Mouse (Mus musculus) adrenal gland, postnatal 14 days (tissue): ENCODE data around the gene Olfml3. TPM values are rescaled to one million over a fixed set of nuclear protein-coding genes. Genes with fewer than 3 reads are reported as not detected.

ENCODE experiments used
- DNase-seq: peaks from one replicate; pipeline ENCODE4 v3.0.0; 2021; ENCODE audit warnings: mixed read lengths
- total RNA-seq: library from RNA; stranded (reverse); gene quantifications from 2 replicates; pipeline ENCODE4 v1.2.3, GENCODE M21; 2021

The Olfml3 gene
- total RNA-seq, 1 experiment from 2014 or later, result 12.7 TPM

DNA sequence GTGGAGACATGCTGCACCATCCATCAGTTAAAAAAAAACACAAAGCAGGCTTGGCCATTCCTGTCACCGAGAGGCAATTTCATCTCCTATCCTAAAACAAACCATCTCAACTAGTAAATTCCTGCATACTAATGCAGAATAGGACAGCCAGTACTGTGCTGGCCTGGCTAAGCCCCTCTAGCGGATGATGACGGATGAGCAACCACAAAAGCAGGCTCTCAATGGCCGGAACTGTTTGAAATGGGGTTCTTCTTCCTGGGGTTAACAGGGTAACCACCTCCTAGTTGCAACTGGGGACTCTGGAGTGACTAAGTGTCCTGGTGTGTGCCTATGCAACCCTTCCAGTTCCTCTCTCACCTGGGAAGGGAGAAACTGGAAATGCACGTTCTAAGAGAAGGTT is 2.5 kb upstream of the Olfml3 start:
- DNase-seq, result no peak

DNA sequence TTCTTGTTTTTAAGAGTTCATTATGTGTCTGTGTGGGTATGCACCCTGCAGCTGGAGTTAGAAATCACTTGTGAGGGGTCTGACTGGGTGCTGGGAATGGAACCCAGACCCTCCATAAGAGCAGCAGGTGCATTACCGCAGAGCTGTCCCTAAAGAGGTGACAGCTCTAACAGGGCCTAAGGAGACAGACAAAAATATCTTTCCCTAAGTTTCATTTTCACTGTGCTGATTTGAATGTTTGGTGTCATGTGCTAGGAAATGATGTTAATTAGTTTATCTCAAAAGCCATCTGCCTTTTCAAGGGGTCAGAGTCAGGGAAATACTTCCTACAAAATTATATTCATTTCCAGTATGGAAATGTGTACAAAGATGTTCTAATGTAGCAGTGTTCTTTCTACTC is 1.5 kb upstream of the Olfml3 start, which contains the start of gene Gm10964:
Gm10964 (plus strand) TSS at position 38 of the 400 bp plus-strand sequence.
- DNase-seq, result no peak

DNA sequence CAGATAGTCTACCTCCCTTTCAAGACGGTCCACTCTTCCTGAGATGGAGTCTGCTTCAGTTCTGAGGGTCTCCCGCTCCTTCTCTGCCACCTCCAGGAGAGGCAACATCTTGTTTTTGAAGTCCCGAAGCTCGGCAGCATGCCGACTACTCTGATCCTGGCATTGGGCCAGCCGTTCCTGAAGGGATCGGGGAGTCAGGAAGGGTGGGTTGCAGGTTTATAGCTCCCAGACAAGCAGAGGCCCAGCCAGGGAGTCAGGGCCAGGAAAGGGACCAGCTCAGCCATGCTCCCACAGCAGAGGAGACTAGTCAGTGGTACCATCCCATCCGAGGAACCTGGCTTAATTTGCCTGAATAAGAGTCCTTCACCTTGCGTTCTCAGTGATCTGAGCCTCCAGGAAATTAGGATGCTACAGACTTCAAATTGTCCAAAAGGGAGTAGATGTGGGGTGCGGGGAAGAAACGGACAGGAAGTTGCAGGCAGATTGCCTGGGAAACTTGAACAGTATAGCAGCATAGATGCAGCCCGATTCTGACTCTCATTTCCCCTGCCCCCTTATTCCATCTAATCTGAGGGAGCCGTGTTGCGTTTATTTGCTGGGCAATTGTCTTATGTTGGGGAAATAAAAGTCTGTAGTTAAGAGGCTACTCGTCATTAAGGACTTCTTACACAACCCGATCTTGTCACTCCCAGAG is 593 bp downstream of the Olfml3 start:
- peak; percentile 56 for DNase-seq

DNA sequence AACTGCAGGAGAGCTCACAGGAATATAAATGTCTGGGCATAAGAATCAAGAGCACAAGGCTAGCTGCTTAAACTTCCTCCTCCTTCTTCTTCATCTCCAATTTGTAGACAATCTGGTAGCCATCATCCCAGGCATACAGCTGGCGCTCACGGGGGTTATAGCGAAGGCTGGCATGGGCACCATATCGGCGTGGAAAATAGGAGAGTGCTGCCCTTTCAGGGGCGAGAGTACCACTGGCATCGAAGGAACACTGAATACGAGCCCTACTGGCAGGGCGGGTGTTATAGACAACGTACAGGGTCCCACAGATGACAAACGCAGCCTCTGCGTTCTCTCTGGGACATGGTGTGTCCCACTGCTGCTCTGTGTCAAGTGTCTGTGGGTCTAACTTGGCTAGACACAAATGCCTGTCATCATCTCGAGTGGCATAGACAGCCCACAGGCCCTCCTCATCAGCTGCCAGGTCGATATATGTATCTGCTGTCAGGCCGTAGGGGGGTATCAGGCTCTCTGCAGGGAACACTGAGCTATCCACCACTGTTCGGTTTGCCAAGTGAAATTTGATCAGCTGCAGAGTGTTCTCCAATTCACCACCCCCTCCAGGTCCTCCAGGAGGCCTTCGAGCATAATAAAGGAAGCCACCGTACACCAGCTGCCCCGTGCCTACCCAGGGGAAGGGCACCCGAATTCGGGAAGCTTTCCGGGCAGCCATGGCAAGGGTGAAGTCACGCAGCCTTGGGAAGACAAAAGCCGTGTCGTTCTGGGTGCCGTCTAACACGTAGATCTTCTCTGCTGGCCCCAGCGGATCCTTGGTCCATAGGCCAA is 1.8 kb downstream of the Olfml3 start:
- no peak for DNase-seq

DNA sequence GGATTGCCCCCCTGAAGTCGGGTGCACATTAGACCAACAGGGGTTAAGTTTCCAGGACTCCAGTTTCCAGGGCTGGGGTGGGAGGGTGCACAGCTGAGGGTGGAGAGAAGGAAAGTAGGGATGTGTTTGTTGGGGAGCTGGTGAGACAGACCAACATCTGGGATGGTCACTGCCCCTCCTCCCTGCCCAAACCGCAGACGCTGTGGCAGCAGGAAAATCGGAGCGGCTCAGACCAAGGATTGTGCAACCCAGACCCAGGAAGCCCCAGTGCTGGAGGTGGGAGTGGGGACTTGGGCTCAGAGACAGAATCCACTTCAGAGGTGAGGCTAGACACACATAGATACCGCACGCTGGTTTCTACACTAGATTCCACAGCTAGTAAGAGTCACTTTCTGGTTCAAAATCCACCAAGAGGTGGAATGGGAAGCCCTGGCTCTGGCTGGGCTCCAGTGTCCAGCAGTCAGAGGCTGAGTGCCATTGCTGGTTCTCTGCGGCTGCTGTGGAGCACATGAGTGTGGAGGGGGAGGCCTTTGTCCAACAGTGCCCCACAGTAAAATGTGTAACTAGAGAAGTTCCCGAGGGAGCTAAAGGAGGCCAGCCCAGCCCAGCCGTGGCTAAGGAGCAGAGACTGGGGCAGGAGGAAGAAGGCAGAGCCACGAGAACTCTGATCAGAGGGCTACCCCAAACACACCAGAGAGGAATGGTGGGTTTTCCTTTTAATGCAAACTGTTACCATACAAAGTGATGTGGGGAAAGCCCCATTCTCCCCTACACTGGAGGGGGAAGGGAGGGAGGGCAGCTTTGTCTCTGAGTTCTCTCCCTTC is 2.9 kb downstream of the Olfml3 start:
- peak; percentile 28 for DNase-seq

DNA sequence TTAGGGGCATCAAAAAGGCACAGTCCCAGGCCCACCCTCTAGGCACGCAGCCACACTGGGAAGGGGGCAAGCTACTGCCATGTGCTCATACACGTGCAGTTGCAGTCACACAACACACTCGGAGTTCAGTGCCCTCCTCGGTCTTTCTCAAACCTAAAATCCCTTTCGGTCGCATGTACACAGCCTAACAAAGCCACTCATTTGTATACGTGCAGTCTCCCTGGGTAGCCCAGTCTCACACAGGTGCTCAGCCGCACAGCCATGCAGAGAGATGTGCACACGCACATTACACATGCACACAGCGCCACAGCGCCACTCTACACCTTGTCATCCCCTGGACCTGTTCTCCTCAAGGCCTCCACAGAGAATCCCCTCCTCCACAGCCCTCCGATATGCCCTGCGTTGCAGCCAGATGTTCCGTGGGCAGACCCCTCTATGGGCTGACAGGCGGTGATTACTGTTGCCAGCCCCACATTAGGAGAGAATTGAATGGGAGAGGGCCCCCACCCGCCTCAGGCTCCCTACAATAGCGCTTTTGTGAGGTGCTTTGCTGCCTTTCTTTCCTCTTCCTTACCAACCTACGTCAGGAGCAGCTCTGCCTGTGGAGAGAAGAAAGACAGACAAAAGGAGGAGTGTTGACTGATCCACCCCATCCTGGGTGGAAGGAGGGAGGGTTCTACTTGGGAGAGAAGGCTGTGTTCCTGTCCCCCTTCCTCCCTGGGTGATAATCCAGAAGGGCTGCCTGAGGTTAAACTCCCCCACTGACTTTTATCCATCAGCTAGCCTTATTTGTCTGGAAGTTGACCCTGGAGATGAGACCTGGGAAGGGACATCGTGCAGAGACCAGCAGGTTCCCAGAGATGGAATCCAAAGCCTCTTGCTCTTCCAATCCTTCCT is 3.8 kb downstream of the Olfml3 start:
- DNase-seq, result no peak

DNA sequence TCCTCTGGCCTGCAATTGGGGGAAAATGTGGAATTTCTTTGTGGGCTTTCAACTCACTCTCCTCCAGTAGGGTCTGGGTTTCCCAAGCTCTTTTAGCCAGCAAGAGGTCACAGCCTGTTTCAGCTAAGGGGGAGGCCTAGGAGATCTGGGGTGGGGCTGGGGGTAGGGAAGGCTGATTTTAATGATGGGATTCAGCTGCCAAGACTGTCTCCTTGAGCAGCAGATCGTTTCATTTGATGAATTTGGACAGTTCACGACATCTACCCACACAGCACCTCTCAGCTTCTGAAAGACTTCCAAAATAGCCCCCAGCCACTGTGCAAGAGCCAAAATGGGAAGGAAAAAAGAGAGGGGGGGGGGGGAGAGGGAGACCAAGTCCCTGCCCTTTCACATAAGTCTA is 4.6 kb downstream of the Olfml3 start:
- DNase-seq, result no peak

DNA sequence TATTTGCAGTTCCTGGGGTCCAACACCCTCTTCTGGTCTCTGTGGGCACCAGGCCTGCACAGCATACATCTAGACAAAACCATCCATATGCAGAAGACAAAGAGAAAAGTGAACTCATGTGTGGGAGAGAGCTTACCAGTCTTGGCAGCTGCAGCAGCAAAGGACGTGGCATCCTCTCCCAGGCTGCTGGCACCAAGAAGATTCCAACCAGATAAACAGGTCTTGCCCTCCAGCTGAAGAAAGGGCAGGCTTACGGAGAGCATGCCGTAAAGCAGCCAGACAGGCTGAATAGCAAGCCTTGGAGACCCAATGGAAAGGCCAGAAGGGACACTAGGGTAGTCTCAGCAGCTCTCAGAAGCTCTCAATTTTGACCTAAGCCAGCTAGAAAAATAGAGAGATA is 5.7 kb downstream of the Olfml3 start:
- no peak for DNase-seq

DNA sequence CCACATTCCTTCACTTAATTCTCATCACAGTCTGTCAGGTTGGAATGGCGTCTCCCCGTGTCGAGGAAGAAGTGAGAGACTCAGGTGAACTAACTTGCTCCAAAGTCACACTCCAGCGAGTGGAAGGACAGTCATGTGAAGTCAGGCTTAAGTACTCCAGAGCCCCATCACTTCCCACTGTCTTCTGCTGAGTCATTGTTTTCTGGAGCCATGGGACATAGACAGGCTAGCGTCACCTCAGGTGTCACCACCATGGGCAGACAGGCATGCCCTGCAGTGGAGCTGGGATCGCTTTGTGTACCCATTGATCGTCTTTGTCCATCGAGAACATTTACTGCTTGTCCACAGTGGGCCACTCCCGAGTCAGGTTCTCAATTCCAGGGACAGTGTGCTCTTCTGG is 8.0 kb downstream of the Olfml3 start:
- no peak for DNase-seq

DNA sequence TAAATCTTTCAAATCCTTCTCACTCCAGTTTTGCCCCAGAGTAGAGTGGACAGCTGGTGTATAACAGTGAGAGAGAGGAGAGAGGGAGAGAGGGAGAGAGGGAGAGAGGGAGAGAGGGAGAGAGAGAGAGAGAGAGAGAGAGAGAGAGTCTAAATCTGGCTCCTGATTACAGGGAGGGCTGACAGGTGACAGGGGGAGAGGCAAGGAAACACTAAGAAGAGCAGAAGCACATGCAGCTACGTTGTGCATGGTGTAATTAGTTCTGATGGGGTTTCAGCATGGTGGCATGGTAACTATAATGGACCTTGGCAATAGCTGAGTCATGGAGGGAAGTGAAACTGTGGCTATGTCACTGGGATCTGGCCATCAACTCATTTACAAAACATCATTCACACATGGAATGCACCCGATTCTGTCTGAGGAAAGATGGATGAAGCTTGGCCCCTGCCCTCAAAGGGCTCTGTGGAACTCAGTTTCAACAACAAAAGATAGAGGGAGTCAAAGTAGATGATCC is 9.9 kb downstream of the Olfml3 start:
- DNase-seq, result no peak

DNA sequence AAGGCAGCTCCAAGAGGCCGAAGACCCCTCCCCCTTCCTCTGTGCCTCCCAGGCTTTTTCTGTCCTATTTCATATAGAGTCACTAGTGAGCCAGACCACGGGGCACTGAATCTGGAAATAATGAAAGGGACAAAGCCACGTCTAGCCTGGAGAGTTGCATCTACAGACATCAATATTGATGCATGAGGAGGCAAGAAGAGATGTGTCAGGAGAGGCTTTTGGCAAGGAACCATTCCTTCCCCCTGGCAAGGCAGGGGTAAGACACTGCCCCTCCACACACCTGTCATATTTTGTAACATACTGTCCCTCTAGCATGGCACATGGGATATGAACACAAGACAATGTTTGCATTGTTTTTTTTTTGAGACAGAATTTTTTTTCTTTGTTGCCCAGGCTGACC is 11.2 kb downstream of the Olfml3 start:
- no peak for DNase-seq

DNA sequence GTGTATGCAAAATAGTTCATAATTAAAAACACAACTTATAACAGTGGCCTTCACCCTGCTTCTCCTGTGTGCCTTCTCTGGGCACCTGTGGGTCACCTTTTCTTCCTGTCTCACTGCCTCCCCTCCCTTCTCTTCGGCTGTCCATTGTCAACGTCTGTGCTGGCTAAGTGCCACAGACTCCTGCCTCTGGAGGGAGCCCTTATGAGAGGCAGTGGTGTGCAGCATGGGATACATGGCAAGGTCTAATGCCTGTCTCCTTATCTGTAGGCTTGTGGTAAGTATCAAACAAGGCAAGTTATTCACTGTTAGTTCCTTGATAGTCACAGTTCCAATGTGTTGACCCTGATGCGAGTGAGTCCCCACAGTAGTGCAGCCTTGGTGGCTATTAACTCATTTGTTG is 13.7 kb downstream of the Olfml3 start:
- peak; percentile 14 for DNase-seq

DNA sequence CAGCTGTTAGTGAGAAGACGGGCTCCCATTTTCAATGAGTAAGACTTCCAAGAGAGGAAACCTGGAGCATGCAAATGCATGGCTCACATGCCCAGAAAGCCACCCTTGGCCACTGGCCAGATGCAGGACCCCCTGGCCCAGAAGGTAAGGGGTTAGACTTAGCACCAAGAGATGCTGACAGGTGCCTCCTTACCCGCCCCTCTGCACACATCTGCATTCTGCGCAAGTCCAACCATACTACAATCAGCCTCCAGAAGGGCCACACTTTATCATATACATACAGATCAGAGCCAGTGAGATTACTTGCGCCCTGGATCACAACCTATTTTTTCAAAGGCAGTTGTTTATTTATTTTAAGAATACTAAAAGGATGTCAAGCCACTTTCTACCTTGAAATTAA is 19.1 kb downstream of the Olfml3 start:
- DNase-seq, result no peak

DNA sequence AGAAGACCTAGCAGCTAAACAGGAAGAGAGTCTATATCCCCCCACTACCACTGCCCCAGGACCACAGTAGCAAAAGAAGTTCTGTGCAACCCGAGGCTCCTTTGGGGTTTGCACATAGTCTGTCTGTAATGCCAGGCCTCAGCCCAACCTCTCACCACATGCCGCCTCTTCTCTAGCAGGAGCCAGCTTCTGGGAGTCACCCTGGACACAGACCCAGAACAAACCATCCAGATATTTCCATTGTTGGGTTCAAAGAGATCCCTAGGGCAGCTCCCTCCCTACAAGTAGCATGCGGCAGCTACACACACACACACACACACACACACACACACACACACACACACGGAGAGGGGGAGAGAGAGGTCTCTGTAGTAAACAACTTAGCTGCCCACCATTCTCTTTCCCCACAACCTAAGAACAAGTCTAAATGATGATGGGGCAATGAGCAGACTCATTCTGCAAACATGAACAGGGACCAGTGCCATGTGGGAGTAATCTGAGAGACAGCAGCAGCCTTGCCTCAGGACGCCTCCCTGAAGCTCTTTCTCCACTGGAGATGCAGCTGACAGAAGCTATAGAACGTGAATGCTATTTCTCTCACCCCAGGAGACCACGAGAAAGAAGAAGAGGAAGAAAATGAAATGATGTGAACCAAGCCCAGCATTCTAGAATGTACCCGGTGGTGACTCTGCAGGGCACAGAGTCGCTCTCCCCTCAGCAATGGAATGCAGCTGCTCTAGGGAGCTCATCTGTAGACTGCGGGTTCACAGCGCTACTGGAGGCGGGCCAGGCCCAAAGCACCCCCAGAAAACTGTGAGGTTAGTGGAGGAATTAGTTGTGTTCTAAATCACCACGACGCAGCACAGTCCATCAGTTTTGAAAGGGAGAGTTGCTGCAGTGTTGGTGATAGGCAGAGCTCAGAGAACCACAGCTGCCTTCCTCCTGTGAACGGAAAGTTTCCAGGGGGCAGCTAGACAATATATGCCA is 20.7 kb downstream of the Olfml3 start:
- DNase-seq, result no peak

DNA sequence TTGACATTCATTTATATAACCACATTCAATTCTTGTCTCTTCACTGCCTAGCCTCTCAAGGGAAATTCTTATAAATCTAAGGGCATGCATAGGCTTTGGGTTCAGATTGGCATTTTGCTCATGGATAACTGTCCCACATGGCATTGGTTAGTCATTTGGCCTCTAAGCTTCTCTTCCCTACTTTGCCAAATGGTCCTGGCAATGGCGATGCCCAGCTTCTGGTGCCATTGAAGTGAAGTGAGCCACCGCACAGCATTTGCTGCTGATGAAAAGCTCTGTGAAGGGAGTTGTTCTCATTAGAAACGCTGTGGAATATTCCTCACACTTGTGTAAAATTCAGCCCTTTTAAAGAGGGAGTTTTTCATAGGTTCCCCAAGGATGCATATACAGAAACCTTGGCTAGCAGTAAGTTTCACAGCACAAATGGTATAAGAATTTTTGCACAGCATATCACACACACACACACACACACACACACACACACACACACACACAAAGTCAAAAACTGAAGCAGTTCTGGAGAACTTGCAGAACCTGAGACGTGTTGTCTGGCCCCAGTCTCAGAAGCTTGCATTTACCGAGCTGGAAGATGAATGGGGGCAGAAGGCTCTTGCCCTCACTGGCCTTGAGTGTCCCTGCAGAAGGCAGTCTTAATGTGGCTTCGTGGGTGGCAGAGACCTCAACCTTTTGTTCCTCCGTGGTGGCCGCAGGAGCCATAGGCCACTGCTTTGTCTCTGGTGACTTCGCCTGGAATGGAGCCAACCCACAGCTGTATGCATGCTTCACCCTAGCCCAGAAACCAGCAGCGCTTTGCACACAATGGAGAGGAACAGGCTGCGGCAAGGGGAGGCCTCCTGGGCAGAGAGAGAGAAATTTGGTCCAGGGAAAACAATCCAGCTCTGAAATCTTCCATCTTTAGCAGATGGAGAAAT is 21.8 kb downstream of the Olfml3 start:
- DNase-seq, result peak; percentile 52

DNA sequence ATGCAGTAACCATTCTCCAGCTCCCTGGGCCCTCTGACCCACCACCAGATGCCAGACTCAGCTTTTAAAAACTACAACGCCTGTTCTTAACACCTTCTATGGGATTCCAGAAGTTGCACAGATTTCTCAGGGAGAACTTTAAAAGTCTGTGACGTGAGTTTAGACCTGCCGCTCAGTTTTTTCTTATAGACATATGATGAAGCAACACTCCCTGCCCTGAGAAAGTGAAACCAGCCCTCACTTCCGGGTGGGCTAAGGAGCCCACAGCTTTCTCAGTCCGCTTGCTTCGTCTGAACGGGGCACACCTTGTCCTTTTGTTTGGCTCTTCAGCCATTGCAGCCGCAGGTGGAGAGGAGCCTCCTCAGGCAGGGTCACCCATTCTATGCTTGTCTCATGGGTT is 22.9 kb downstream of the Olfml3 start:
- DNase-seq, result no peak

DNA sequence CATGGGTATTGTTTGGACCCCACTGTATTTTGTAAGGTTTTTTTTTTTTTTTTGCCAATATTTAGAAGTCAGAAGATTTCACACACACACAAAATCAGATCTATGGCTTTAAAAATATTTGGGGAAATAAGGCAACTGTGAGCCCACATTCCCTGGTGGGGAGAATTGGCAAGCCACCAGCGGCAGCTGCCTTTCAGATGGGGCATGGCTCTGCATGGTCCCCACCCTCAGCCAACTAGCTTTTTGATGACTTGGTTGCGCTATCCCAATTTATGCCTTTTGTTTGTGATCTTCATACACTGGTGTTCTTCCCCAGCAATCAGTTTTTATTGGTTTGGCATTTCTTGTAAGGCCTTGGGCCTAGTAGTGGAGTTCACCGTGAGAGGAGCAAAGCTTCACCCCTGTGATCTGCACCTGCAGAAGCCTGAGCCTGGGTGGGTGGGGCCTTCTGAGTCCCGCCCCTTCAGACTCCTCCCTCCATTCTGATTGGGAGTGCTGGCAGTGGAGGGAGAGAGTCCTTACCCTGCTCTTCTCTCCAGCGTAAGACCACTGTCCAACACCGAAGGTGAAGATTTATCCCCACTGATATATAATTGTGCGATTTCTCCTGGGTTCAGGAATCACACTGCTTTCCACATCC is 23.4 kb downstream of the Olfml3 start:
- no peak for DNase-seq

DNA sequence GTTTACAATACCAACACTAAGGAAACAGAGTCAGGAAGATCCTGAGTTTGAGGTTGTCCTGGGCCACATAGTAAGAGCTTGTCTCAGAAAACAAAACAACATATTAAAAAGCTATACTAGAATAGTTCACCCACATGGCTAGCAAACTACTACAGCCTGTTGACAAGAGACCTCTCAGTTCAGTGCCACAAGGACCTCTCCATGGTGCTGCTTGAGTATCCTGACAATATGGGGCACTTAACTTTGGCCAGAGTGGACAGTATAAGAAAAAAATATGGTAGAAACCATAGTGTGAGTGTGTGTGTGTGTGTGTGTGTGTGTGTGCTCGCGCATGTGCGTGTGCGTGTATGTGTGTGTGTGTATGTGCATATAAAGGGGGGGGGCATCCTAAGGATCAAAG is 25.6 kb downstream of the Olfml3 start:
- DNase-seq, result peak; percentile 32
